Mouse (Mus musculus) ES-CJ7 (cell line): ENCODE measurements at regions not wholly inside any gene's neighbourhood (a gene's known extent, or its start where the extent isn't known, plus 50 kb on each side); places are given as distances from the start of the nearest gene placed in this dataset.
"Not testable (repeated sequence)": the region's sequence is repeated elsewhere in the genome, so short reads cannot be mapped to it uniquely, and the experiment has no call there.

ENCODE experiments used
- DNase-seq: peaks from one replicate; pipeline ENCODE4 v3.0.0; 2011; ENCODE audit warnings: low read depth, low spot score

DNA sequence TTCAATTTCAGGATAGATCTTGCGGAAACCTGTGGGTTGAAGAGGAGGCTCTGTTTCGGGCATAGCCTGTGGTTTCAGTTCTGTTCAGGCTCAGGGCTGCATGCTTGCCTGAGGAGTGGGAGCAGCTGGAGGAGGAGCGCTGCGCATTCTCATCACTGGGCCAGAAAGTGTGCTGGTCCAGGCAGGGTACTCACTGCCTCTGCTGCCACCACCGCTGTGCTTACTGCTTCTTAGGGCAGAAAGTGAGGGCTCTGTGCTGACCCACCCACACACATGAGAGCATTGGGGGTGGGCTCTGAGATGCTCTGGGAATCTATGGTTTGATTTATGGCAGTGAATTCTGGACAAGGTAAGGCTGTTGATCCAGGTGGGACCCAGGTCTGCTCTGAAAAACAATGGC, 109.1 kb upstream of the Obox2 start:
- not testable (repeated sequence) for DNase-seq

DNA sequence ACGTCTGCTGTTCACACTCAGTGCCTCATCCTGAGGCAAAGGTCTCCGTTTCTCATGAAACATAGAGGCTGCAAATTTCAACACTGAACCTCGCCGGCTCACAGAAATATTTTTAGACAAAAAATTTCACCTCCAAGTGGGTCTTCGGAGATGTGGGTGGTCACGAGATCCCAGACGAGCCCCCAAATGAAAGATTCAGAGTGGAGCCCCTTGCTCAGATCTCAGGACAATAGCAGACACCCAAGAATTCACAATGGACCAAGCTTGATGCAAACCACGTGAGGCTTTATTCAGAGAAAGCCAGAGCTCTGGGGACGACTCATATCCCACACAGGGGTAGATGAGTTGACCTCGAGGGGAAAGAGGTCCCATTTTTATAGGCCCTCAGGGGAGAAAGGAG, 108.4 kb upstream of the Obox2 start:
- not testable (repeated sequence) for DNase-seq

DNA sequence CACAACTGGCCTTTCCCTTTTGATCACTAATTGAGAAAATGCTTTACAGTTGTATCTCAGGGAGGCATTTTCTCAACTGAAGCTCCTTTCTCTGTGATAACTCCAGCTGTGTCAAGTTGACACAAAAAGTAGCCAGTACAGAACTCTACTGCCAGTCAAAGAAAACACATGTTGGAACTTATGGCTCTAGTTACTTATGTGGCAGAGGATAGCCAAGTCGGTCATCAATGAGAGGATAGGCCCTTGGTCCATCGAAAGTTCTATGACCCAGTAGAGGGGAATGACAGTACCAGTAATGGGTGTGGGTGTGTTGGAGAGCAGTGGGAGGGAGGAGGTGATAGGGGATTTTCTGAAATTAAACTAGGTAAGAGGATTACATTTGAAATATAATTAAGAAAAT, 100.7 kb upstream of the Obox2 start:
- not testable (repeated sequence) for DNase-seq

DNA sequence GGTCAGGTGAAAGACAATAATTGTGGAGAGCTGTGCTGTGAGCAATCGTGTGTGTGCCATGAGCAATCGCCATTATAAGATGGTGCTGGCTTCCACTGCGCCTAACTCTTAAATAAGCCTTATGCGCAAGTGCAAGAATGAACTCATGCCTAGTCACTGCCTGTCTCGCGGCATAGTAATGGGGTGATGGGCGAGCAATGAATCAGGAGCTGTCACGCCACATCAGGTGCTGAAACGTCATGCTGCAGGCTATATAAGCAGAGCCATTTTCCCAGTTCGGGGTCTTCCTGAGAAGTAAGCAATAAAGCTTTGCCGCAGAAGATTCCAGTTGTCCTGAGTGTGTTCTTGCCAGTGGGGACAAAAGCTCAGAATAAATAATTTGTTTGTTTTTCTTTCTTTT, 59.0 kb upstream of the Obox2 start:
- peak; percentile 2 for DNase-seq
